Comparison of ENCODE assay signal across 8 mouse cellular contexts in genomic region chr9:120929081-120929480, GRCm38 (mm10). TPM values are rescaled to one million over a fixed set of nuclear protein-coding genes. Genes with fewer than 3 reads are reported as not detected.
DNase-seq lines count a peak whose midpoint lies in the region; ATAC-seq and TF ChIP-seq lines count a peak whose summit lies in the region.

Gene Ctnnb1 (plus strand): TSS chr9:120929216.

- H3K9me3 ChIP-seq in heart, embryonic 10.5 days = no peaks in the 10 kb centered on the region
- H3K9me3 ChIP-seq in midbrain, embryonic 16.5 days (replicated peaks; ENCODE audit: control insufficient read depth, low read length, poor library complexity, severe bottlenecking) = no peaks in the 10 kb centered on the region

- 97% methylated on average over 11 of the region's 11 CpGs for WGBS in liver, adult 2 months
- 92% methylated on average over 11 of the region's 11 CpGs for WGBS in heart, embryonic 10.5 days
- WGBS in midbrain, embryonic 16.5 days = 30% methylated on average over 11 of the region's 11 CpGs

- peak within 1 kb of the TSS; percentile 69 for H3K4me2 ChIP-seq in midbrain, embryonic 16.5 days (ENCODE audit: low read length)

- H3K27ac ChIP-seq in liver, adult 2 months (replicated peaks; ENCODE audit: insufficient read depth, low read depth, low read length) = no peak within 1 kb of the TSS
- no peak within 1 kb of the TSS for H3K27ac ChIP-seq in cortical plate, adult 2 months (ENCODE audit: insufficient read depth, low read length)
- H3K27ac ChIP-seq in heart, embryonic 10.5 days = no peak within 1 kb of the TSS
- peak within 1 kb of the TSS; percentile 89 for H3K27ac ChIP-seq in midbrain, embryonic 16.5 days (ENCODE audit: low read length)

- TF ChIP-seq POLR2A in liver, adult 2 months (IDR thresholded peaks at IDR 0.05; ENCODE audit: extremely low read depth, insufficient read depth, low read length) = no peak
- no peak for TF ChIP-seq POLR2A in cortical plate, adult 2 months (IDR thresholded peaks at IDR 0.05; ENCODE audit: extremely low read depth, insufficient read depth, low read length)

- H3K9ac ChIP-seq in liver, adult 2 months (ENCODE audit: low read depth, low read length) = no peak within 1 kb of the TSS
- H3K9ac ChIP-seq in midbrain, embryonic 16.5 days (ENCODE audit: low read depth, low read length) = peak within 1 kb of the TSS; percentile 62

- peaks cover 8% of the 10 kb centered on the region for H3K79me2 ChIP-seq in liver, adult 2 months (ENCODE audit: control insufficient read depth, insufficient read depth, low read length)

- H3K36me3 ChIP-seq in liver, adult 2 months (ENCODE audit: control insufficient read depth, insufficient read depth, low read length) = no peaks in the 10 kb centered on the region
- H3K36me3 ChIP-seq in heart, embryonic 10.5 days = no peaks in the 10 kb centered on the region
- H3K36me3 ChIP-seq in midbrain, embryonic 16.5 days (ENCODE audit: control insufficient read depth, insufficient read depth, low read length) = no peaks in the 10 kb centered on the region

- H3K27me3 ChIP-seq in liver, adult 2 months (ENCODE audit: control insufficient read depth, insufficient read depth, low read length) = no peaks in the 10 kb centered on the region
- H3K27me3 ChIP-seq in heart, embryonic 10.5 days (ENCODE audit: insufficient read depth, poor library complexity, severe bottlenecking) = no peaks in the 10 kb centered on the region
- H3K27me3 ChIP-seq in midbrain, embryonic 16.5 days (ENCODE audit: control insufficient read depth, insufficient read depth, low read depth, low read length) = no peaks in the 10 kb centered on the region

- TF ChIP-seq CTCF in liver, adult 2 months (IDR thresholded peaks at IDR 0.05; ENCODE audit: low read depth, low read length) = no peak
- no peak for TF ChIP-seq CTCF in cortical plate, adult 2 months (IDR thresholded peaks at IDR 0.05; ENCODE audit: extremely low read depth, insufficient read depth, low read length)

- no peak for DNase-seq in liver, adult 2 months (ENCODE audit: extremely low read depth, low read depth, low spot score)
- DNase-seq in liver = no peak
- no peak for DNase-seq in heart, embryonic 10.5 days (ENCODE audit: low spot score)
- DNase-seq in layer of hippocampus, postnatal 36 days = no peak
- no peak for DNase-seq in right cerebral cortex, postnatal 14 days
- no peak for DNase-seq in embryo, embryonic 10.5 days (ENCODE audit: low spot score)

- no peak for ATAC-seq in midbrain, embryonic 16.5 days

- no peak within 1 kb of the TSS for H3K4me3 ChIP-seq in liver, adult 2 months (ENCODE audit: insufficient read depth, low read depth, low read length)
- H3K4me3 ChIP-seq in cortical plate, adult 2 months (ENCODE audit: insufficient read depth, low read length) = no peak within 1 kb of the TSS
- no peak within 1 kb of the TSS for H3K4me3 ChIP-seq in heart, embryonic 10.5 days
- peak within 1 kb of the TSS; percentile 36 for H3K4me3 ChIP-seq in midbrain, embryonic 16.5 days (ENCODE audit: low read depth, low read length)

- H3K4me1 ChIP-seq in liver, adult 2 months (ENCODE audit: control insufficient read depth, insufficient read depth, low read length) = peaks cover 2% of the 10 kb centered on the region
- no peaks in the 10 kb centered on the region for H3K4me1 ChIP-seq in cortical plate, adult 2 months (ENCODE audit: control insufficient read depth, insufficient read depth, low read length)
- H3K4me1 ChIP-seq in heart, embryonic 10.5 days = peaks cover 8% of the 10 kb centered on the region
- peaks cover 16% of the 10 kb centered on the region for H3K4me1 ChIP-seq in midbrain, embryonic 16.5 days (ENCODE audit: control insufficient read depth, insufficient read depth, low read length)

RNA-seq across cellular contexts. Expression of gene Ctnnb1, which starts in this region (rescaled TPM):
- 278 and 319 TPM in 2 replicates for total RNA-seq in liver, adult 2 months (2014; rRNA removed)
- 34.3 and 41.4 TPM in 2 replicates for polyA plus RNA-seq in liver, adult 2 months (2012; rRNA removed)
- polyA plus RNA-seq in cortical plate, adult 2 months (2012; rRNA removed) = 198 and 204 TPM in 2 replicates
- polyA plus RNA-seq in heart, embryonic 10.5 days (2016; fragmentation: Nextera tagmentation; extraction: Ambion mirVana) = 390 and 445 TPM in 2 replicates
- 100 to 1,000 TPM; 576 to 592 TPM for total RNA-seq in layer of hippocampus, postnatal 36 days (2021)
- 483 and 527 TPM in 2 replicates for polyA plus RNA-seq in midbrain, embryonic 16.5 days (2015; fragmentation: Nextera tagmentation; extraction: Ambion mirVana)
